Mouse (Mus musculus) C3H10T1/2 (cell line): ENCODE results near the gene Vmn2r6. TPM values are rescaled to one million over a fixed set of nuclear protein-coding genes. Genes with fewer than 3 reads are reported as not detected.

Source experiments
- polyA plus RNA-seq, 2 experiments: library from polyadenylated mRNA; unstranded; fragments of >200 nt; fragmentation: generic; extraction: Trizol; gene quantifications; one replicate each; pipeline ENCODE4 v1.2.1; 2012; ENCODE audit warnings: missing spikeins in 2 of 2

Gene Vmn2r6
- polyA plus RNA-seq: not detected

DNA sequence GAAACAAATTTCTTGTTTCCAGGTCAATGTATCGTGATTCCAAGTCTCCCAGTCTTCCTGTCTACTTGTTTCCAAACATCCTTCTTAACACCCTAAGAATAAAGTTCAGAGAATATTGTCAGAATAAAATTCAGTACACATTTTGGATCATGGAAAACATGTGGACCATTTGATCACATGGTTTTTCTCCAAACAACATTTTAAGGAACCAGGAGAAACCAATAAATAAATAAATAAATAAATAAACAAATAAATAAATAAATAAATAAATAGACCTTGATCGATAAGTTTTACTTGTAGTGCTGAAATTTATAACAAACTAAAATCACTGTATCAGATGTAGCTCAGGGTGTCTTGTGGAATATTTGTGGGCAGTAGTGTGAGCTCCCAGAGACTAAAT, at the start of gene Vmn2r6:
Gene Vmn2r6, minus strand, starts transcription at position 101 of the 400 bp plus-strand sequence.

DNA sequence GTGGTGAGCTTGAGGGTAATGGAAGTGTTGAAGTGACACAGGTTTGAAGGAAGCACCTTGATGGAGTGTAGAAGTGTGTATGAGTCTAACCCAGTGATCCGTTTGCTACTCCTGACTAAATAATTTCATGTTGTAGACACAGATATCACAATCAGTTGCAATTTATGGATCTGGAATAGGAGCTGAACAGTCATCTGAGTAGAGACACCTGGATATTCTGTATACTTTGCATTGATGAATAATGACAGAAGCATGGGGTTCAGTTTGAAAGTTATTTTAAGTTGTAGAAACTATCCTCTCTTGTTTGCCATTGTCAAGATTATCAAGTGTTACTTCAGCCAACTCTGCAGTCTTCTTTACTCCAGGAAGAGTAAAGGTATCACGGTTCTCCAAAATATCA, 55.9 kb downstream of the Vmn2r6 start, which contains the start of gene Vmn2r5:
Gene Vmn2r5, minus strand, starts transcription at position 101 of the 400 bp plus-strand sequence.

Other genes starting within 250 kb of the Vmn2r6 start
- not detected for gene Vmn2r4, start 150.5 kb downstream of the Vmn2r6 start, polyA plus RNA-seq
- gene Vmn2r5, start 56.0 kb downstream of the Vmn2r6 start, polyA plus RNA-seq: not detected